Mouse (Mus musculus) small intestine, adult 2 months (tissue): ENCODE results near the gene Cep57l1. TPM values are rescaled to one million over a fixed set of nuclear protein-coding genes. Genes with fewer than 3 reads are reported as not detected.

Source experiments
- H3K27ac ChIP-seq: fragments of 200-500 bp; 2 replicates; pipeline ENCODE4 v1.5.1; 2012; ENCODE audit warnings: low read depth, low read length, control low read depth, inconsistent platforms; ENCODE audit not compliant: insufficient read depth
- H3K27me3 ChIP-seq: fragments of 200-500 bp; 2 replicates; pipeline ENCODE4 v1.6.1; 2012; ENCODE audit warnings: mild to moderate bottlenecking, moderate library complexity, low read length, inconsistent platforms; ENCODE audit not compliant: control insufficient read depth, insufficient read depth
- H3K36me3 ChIP-seq: fragments of 200-500 bp; 2 replicates; pipeline ENCODE4 v1.6.1; 2012; ENCODE audit warnings: mild to moderate bottlenecking, low read length, control low read depth, inconsistent platforms; ENCODE audit not compliant: control insufficient read depth, insufficient read depth
- H3K4me1 ChIP-seq: fragments of 200-500 bp; 2 replicates; pipeline ENCODE4 v1.6.1; 2012; ENCODE audit warnings: low read length, inconsistent platforms, mixed read lengths; ENCODE audit not compliant: control insufficient read depth, insufficient read depth, insufficient read length
- H3K4me3 ChIP-seq: fragments of 200-500 bp; 2 replicates; pipeline ENCODE4 v1.5.1; 2012; ENCODE audit warnings: low read depth, mild to moderate bottlenecking, control low read depth, inconsistent platforms, low read length, moderate library complexity
- CTCF ChIP-seq: fragments of 200-500 bp; IDR thresholded peaks from 2 replicates; pipeline ENCODE4 v1.5.1; 2012; ENCODE audit warnings: low read depth, mild to moderate bottlenecking, control low read depth, inconsistent platforms, low read length, moderate library complexity, mixed read lengths; ENCODE audit not compliant: insufficient replicate concordance, insufficient read length; ENCODE audit errors: extremely low read depth
- POLR2A ChIP-seq: fragments of 200-500 bp; IDR thresholded peaks from 2 replicates; pipeline ENCODE4 v1.6.1; 2012; ENCODE audit warnings: low read depth, mild to moderate bottlenecking, control low read depth, inconsistent platforms, low read length, moderate library complexity
- WGBS: fragments of 180-500 bp; shearing (Covaris S2); methylation state at CpG from one replicate; pipeline ENCODE4 v1.1.7; 2018; 5-methylcytosine and 5-hydroxymethylcytosine counted together
- polyA plus RNA-seq: library from polyadenylated mRNA; depleted of rRNA; stranded (reverse); fragments of >200 nt; gene quantifications from 2 replicates; pipeline ENCODE4 v1.2.3, GENCODE M21; 2012

The Cep57l1 gene
- polyA plus RNA-seq, 1 experiment, result 0.52 TPM

GRCm38 (mm10) chr10:41765586-41765985 lies 44.1 kb downstream of the Cep57l1 start:
- TF ChIP-seq CTCF, result no peak
- TF ChIP-seq POLR2A, result no peak
- WGBS, result 95% methylated on average over 4 of the region's 4 CpGs
- no peak overlapping the region for H3K4me3 ChIP-seq

GRCm38 (mm10) chr10:41763741-41764385 lies 45.8 kb downstream of the Cep57l1 start:
- no peaks in the 10 kb centered on the region for H3K36me3 ChIP-seq
- WGBS, result 79% methylated on average over 3 of the region's 3 CpGs
- no peak overlapping the region for H3K27ac ChIP-seq
- no peaks in the 10 kb centered on the region for H3K27me3 ChIP-seq
- peaks cover 2% of the 10 kb centered on the region; the same call in 1 of the 2 replicates for H3K4me1 ChIP-seq
- no peak overlapping the region for H3K4me3 ChIP-seq
- no peak for TF ChIP-seq CTCF
- TF ChIP-seq POLR2A, result no peak

More at GRCm38 (mm10) chr10:41765586-41765985, 44.1 kb downstream of the Cep57l1 start:
- no peaks in the 10 kb centered on the region for H3K36me3 ChIP-seq
- no peaks in the 10 kb centered on the region for H3K27me3 ChIP-seq
- H3K4me1 ChIP-seq, result peaks cover 2% of the 10 kb centered on the region; the same call in 1 of the 2 replicates
- H3K27ac ChIP-seq, result no peak overlapping the region

- Histone ChIP-seq H3K4me1 (no peaks in the 10 kb centered on the region), H3K27ac (no peak overlapping the region), H3K36me3 (no peaks in the 10 kb centered on the region), H3K4me3 (no peak overlapping the region), H3K27me3 (no peaks in the 10 kb centered on the region)
- WGBS, result 85% methylated on average over 3 of the region's 3 CpGs
- TF ChIP-seq CTCF, result no peak
- no peak for TF ChIP-seq POLR2A
Observed at GRCm38 (mm10) chr10:41760866-41761265, 48.8 kb downstream of the Cep57l1 start.

GRCm38 (mm10) chr10:41758041-41758440 lies 51.6 kb downstream of the Cep57l1 start:
- Histone ChIP-seq H3K4me1 (no peaks in the 10 kb centered on the region), H3K27me3 (no peaks in the 10 kb centered on the region), H3K4me3 (no peak overlapping the region), H3K27ac (no peak overlapping the region), H3K36me3 (no peaks in the 10 kb centered on the region)
- TF ChIP-seq CTCF, result no peak
- no peak for TF ChIP-seq POLR2A

- H3K27ac ChIP-seq, result no peak overlapping the region
- TF ChIP-seq POLR2A (no peak), CTCF (no peak)
- H3K27me3 ChIP-seq, result no peaks in the 10 kb centered on the region
- WGBS, result 96% methylated on average over 5 of the region's 5 CpGs
- H3K4me1 ChIP-seq, result no peaks in the 10 kb centered on the region
- no peak overlapping the region for H3K4me3 ChIP-seq
- no peaks in the 10 kb centered on the region for H3K36me3 ChIP-seq
Observed at GRCm38 (mm10) chr10:41757226-41757625, 52.4 kb downstream of the Cep57l1 start.

- H3K4me3 ChIP-seq, result peak overlapping the region; percentile 30; the same call in 1 of the 2 replicates
- no peaks in the 10 kb centered on the region for H3K27me3 ChIP-seq
- TF ChIP-seq CTCF (no peak), POLR2A (no peak)
- WGBS, result 69% methylated on average over 14 of the region's 14 CpGs
- H3K27ac ChIP-seq, result no peak overlapping the region
- H3K36me3 ChIP-seq, result no peaks in the 10 kb centered on the region
- no peaks in the 10 kb centered on the region for H3K4me1 ChIP-seq
Observed at GRCm38 (mm10) chr10:41751867-41752480, 57.7 kb downstream of the Cep57l1 start.

- no peak overlapping the region for H3K4me3 ChIP-seq
- no peaks in the 10 kb centered on the region for H3K27me3 ChIP-seq
- H3K36me3 ChIP-seq, result no peaks in the 10 kb centered on the region
- no peak for TF ChIP-seq POLR2A
- no peak for TF ChIP-seq CTCF
- 79% methylated on average over 3 of the region's 3 CpGs for WGBS
- H3K27ac ChIP-seq, result no peak overlapping the region
- no peaks in the 10 kb centered on the region for H3K4me1 ChIP-seq
Observed at GRCm38 (mm10) chr10:41749306-41749705, 60.4 kb downstream of the Cep57l1 start.

- Histone ChIP-seq H3K27me3 (no peaks in the 10 kb centered on the region), H3K27ac (no peak overlapping the region), H3K4me1 (no peaks in the 10 kb centered on the region), H3K36me3 (no peaks in the 10 kb centered on the region; the same call in 1 of the 2 replicates), H3K4me3 (no peak overlapping the region)
- no peak for TF ChIP-seq POLR2A
- TF ChIP-seq CTCF, result no peak
- 93% methylated on average over 5 of the region's 5 CpGs for WGBS
Observed at GRCm38 (mm10) chr10:41746554-41746953, 63.1 kb downstream of the Cep57l1 start.
